Mouse (Mus musculus): ENCODE measurements at regions not wholly inside any gene's neighbourhood (a gene's known extent, or its start where the extent isn't known, plus 50 kb on each side); places are given as distances from the start of the nearest gene placed in this dataset.

DNA sequence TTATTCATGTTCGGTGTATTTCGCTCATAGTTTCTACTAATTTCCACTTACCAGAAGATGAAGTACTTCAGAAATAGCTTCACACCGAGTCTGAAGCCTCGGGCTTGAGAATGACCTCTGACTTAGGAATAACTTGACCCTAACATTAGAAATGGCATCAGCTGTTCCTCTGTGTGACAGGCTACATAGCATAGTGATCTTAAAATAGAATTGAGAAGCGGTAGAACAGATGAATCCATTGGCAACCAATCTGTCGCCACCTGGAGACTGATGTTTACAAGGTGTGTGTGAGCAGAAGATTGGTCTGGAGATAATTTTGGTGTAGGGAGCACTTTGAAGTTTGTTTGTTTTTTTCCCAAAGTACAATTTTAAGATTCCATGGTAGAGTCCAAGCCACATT is 60.9 kb upstream of the Ahi1 start:
- H3K4me1 ChIP-seq (replicated peaks): no peaks in the 10 kb centered on the region
- H3K9me3 ChIP-seq: no peaks in the 10 kb centered on the region
- no peak overlapping the region for H3K4me3 ChIP-seq
- H3K4me2 ChIP-seq: no peak overlapping the region
- H3K9ac ChIP-seq: no peak overlapping the region
- no peaks in the 10 kb centered on the region for H3K36me3 ChIP-seq
- no peak for ATAC-seq (ENCODE audit: low FRiP score)
- H3K27me3 ChIP-seq: no peaks in the 10 kb centered on the region
- WGBS: 85% methylated on average over 6 of the region's 6 CpGs
- H3K27ac ChIP-seq: no peak overlapping the region

DNA sequence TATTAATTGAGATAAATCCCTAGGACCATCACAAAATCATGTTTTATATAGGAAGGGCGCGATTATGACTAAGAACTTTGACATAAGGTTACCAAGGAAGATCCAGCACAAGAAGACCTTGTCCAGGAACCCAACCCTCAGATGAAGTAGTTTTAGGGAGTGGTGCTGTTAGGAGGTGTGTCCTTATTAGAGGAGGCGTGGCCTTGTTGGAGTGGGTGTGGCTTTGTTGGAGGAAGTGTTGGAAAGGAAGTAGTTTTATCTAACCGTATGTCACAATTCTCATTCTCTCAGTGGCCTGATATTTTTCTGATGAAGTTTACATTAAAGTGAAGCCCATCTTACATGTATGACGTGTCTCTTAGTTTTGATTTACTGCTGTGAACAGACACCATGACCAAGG is 68.7 kb upstream of the Ahi1 start:
- no peak overlapping the region for H3K4me3 ChIP-seq
- no peaks in the 10 kb centered on the region for H3K9me3 ChIP-seq
- no peaks in the 10 kb centered on the region for H3K36me3 ChIP-seq
- no peak overlapping the region for H3K9ac ChIP-seq
- 92% methylated on average over 5 of the region's 5 CpGs for WGBS
- H3K27me3 ChIP-seq: no peaks in the 10 kb centered on the region
- no peak for ATAC-seq (ENCODE audit: low FRiP score)
- no peaks in the 10 kb centered on the region for H3K4me1 ChIP-seq (replicated peaks)
- H3K4me2 ChIP-seq: no peak overlapping the region
- no peak overlapping the region for H3K27ac ChIP-seq

DNA sequence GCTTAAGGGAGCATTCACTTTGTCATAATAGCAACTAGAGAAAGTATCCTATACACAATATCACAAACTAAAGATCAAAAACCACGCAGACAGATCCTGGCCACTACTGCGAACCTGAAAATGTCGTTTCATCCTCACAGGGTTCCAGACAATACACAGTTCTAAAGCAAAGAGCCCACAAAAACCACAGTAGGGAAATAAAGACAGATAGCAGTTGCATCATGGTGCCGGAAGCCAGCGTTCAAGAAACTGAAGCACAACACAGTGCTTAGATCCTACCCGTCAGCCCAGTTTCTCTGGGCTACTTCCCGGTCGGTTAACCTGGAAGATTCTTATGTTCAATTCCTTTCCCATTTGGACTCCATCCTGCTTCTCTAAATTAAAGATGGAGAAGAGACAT is 69.7 kb upstream of the Ahi1 start:
- Histone ChIP-seq H3K9me3 (no peaks in the 10 kb centered on the region), H3K4me1 (replicated peaks) (no peaks in the 10 kb centered on the region), H3K27ac (no peak overlapping the region), H3K4me2 (no peak overlapping the region), H3K36me3 (no peaks in the 10 kb centered on the region), H3K9ac (no peak overlapping the region), H3K27me3 (no peaks in the 10 kb centered on the region), H3K4me3 (no peak overlapping the region)
- ATAC-seq (ENCODE audit: low FRiP score): no peak
- WGBS: 89% methylated on average over 8 of the region's 8 CpGs

DNA sequence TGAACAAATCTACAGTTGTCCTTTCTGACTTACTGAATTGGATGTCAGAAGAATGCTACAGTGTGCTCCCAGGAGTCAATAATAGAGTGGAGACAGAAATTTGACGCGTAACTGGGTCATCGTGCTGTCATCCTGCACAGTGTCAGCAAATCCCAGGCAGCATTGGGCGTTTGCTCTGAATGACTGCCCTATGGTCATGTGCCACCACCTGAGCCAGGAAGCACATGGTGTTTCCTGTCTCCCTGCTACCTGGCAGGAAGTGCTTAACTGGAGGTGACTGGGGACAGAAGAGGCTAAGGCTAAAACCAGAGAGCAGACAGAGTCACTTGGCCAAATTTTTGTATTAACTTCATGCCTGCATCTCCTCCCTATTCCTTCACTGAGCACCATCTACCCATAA is 72.1 kb upstream of the Ahi1 start:
- H3K4me2 ChIP-seq: no peak overlapping the region
- H3K4me1 ChIP-seq (replicated peaks): no peaks in the 10 kb centered on the region
- WGBS: 91% methylated on average over 4 of the region's 4 CpGs
- no peaks in the 10 kb centered on the region for H3K36me3 ChIP-seq
- no peak overlapping the region for H3K9ac ChIP-seq
- H3K4me3 ChIP-seq: no peak overlapping the region
- H3K27ac ChIP-seq: no peak overlapping the region
- H3K27me3 ChIP-seq: no peaks in the 10 kb centered on the region
- H3K9me3 ChIP-seq: no peaks in the 10 kb centered on the region
- no peak for ATAC-seq (ENCODE audit: low FRiP score)

DNA sequence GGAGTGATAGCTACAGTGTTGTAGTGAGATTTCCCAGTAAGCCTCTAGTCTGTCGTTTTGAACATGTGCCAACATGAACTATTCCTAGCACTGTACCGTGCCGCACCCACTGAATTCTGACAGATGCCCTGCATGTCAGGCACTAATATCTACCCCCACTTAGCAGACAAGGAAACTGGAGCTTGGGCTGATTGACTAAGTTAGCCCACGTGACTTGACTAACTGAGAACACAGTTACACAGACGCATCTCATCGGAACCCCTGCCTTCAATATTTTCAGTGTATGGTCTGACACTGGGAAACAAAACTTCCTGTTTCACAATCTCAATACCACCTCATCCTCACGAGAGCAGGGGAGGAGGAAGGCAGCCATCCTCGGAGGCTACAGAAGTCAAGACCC is 72.9 kb upstream of the Ahi1 start:
- Histone ChIP-seq H3K4me2 (no peak overlapping the region), H3K4me3 (no peak overlapping the region), H3K9me3 (no peaks in the 10 kb centered on the region), H3K4me1 (replicated peaks) (no peaks in the 10 kb centered on the region), H3K9ac (no peak overlapping the region), H3K36me3 (no peaks in the 10 kb centered on the region), H3K27ac (no peak overlapping the region), H3K27me3 (no peaks in the 10 kb centered on the region)
- ATAC-seq (ENCODE audit: low FRiP score): no peak
- WGBS: 88% methylated on average over 8 of the region's 8 CpGs

DNA sequence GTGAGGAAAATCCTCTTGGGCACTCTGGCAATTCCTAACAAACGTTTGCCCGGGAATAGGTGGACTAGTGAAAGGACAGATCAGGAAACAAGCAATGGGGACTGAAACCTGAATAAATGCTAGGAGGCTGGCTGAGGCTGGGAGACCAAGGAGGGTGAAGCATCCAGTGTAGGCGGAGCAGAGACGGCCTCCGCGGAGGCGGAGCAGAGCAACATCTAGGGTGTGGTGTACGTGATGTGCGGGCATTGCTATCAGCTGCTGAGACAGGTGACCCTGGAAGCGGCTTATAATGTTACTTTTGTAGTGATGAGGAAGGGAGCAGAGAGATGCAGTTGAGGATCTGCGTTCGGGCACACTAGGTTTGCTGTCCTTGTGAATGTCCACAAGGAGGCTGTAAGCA is 85.3 kb upstream of the Ahi1 start:
- H3K9ac ChIP-seq: no peak overlapping the region
- no peak for ATAC-seq (ENCODE audit: low FRiP score)
- WGBS: 89% methylated on average over 12 of the region's 12 CpGs
- no peaks in the 10 kb centered on the region for H3K9me3 ChIP-seq
- no peak overlapping the region for H3K4me2 ChIP-seq
- no peak overlapping the region for H3K4me3 ChIP-seq
- H3K27ac ChIP-seq: no peak overlapping the region
- H3K4me1 ChIP-seq (replicated peaks): no peaks in the 10 kb centered on the region
- no peaks in the 10 kb centered on the region for H3K27me3 ChIP-seq
- no peaks in the 10 kb centered on the region for H3K36me3 ChIP-seq

DNA sequence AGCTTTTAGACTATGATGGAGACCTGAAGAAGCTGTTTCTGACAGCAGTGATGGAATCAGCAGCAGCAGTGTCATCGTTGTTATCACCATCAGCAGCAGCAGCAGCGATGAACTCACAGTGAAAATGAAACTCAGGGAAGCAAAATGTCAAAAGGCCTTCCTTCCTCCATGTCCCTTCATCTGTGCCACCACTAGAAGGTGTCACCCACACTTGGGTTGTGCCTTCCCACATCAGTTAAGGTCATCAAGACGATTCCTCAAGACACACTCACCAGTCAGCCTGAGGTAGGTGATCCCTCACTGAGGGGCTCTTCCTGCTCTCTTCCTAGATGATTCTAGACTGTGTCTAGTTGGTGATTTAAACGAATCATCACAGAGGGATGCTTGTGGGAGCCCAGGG is 87.3 kb upstream of the Ahi1 start:
- no peak overlapping the region for H3K4me2 ChIP-seq
- H3K4me3 ChIP-seq: no peak overlapping the region
- H3K4me1 ChIP-seq (replicated peaks): no peaks in the 10 kb centered on the region
- whole genome bisulfite sequencing: 88% methylated on average over 4 of the region's 4 CpGs
- ATAC-seq (ENCODE audit: low FRiP score): no peak
- peaks cover 5% of the 10 kb centered on the region; the same call in 1 of the 2 replicates for H3K9me3 ChIP-seq
- no peak overlapping the region for H3K27ac ChIP-seq
- no peaks in the 10 kb centered on the region for H3K36me3 ChIP-seq
- H3K27me3 ChIP-seq: no peaks in the 10 kb centered on the region
- no peak overlapping the region for H3K9ac ChIP-seq

DNA sequence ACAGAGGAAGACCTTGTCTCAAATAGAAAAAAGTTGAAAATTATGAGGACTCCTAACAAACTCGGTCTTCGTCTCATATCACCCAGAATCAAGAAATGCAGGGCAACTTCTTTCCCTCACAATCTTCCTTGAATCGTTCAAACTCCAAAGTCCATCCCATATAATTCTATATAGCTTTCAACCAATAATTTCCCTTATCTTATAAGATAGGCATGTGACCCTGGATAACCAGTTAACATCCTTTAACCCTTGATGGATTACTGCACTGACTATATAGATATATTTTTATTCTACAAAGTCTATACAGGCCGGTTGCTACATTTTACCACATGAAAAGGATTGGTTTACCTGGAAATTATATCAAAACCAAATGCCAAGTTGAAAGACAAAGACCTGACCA is 94.9 kb upstream of the Ahi1 start:
- no peak overlapping the region for H3K27ac ChIP-seq
- ATAC-seq (ENCODE audit: low FRiP score): no peak
- 95% methylated on average over 4 of the region's 4 CpGs for WGBS
- H3K36me3 ChIP-seq: no peaks in the 10 kb centered on the region
- no peak overlapping the region for H3K9ac ChIP-seq
- H3K4me1 ChIP-seq (replicated peaks): peaks cover 11% of the 10 kb centered on the region
- H3K27me3 ChIP-seq: no peaks in the 10 kb centered on the region
- no peak overlapping the region for H3K4me2 ChIP-seq
- peaks cover 5% of the 10 kb centered on the region; the same call in 1 of the 2 replicates for H3K9me3 ChIP-seq
- no peak overlapping the region for H3K4me3 ChIP-seq

DNA sequence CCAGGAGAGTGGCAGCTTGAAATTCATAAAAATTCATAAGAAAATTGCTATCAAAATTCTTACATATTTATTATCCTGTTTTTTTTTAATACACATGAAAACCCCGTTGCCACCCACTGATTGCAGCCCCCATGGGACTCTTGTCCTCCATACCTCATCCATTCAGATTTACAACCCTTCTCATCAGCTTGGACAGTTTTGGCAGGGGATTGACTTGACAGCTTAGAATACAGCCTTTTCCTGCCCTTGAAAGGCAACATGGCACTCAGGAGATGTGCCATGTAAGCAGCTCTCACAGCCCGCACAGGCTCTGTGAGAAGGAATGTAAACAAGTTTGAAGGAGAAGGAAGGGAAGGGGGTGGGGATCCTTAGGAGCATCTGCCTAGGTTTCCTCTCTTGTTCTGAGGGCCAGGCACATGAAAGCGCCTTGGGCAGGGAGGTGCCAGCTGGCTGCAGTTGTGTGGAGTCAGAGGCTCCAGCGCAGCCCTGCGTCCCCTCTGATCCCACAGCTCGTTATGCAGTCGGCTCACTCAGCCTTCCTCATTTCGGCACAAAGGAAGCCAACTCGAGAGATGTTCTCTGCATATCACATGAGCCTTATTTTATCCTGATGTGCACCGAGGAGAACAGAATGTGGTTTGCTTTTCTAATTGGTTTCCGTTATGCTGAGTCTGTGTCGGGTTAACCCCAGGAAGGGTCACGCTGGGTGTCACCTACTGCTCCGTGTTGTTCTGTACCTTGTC is 97.6 kb upstream of the Ahi1 start:
- Histone ChIP-seq H3K27me3 (no peaks in the 10 kb centered on the region), H3K4me1 (replicated peaks) (peaks cover 11% of the 10 kb centered on the region), H3K36me3 (no peaks in the 10 kb centered on the region), H3K9me3 (no peaks in the 10 kb centered on the region), H3K4me2 (peak overlapping the region; percentile 41), H3K9ac (peak overlapping the region; percentile 53; the same call in 1 of the 2 replicates), H3K4me3 (peak overlapping the region; percentile 12), H3K27ac (peak overlapping the region; percentile 73)
- WGBS: 25% methylated on average over 14 of the region's 14 CpGs
- peak; percentile 92 for ATAC-seq (ENCODE audit: low FRiP score)

DNA sequence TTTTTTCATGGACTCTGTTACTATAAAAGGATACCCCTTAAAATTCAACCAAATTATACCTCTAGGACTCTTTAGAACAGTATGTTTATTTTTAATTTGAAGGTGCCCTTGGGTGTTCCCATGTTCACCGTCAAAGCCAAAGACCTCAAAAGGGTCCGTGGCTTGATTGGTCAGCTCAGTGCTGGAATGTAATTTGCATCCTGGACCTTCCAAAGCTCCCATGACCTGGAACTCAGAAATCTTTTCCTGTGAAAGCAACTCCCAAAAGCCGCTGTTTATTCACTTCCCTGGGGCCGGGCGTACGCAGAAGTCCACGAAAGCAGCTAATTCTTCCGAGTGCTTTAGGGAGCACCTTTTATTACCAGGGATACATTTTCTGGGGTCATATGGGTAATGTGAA is 105.1 kb upstream of the Ahi1 start:
- H3K4me1 ChIP-seq (replicated peaks): peaks cover 10% of the 10 kb centered on the region; the same call in 1 of the 2 replicates
- no peaks in the 10 kb centered on the region for H3K27me3 ChIP-seq
- no peak overlapping the region for H3K4me3 ChIP-seq
- no peak for ATAC-seq (ENCODE audit: low FRiP score)
- no peak overlapping the region for H3K27ac ChIP-seq
- H3K9ac ChIP-seq: no peak overlapping the region
- no peaks in the 10 kb centered on the region for H3K36me3 ChIP-seq
- WGBS: 81% methylated on average over 8 of the region's 8 CpGs
- H3K4me2 ChIP-seq: no peak overlapping the region
- no peaks in the 10 kb centered on the region for H3K9me3 ChIP-seq

DNA sequence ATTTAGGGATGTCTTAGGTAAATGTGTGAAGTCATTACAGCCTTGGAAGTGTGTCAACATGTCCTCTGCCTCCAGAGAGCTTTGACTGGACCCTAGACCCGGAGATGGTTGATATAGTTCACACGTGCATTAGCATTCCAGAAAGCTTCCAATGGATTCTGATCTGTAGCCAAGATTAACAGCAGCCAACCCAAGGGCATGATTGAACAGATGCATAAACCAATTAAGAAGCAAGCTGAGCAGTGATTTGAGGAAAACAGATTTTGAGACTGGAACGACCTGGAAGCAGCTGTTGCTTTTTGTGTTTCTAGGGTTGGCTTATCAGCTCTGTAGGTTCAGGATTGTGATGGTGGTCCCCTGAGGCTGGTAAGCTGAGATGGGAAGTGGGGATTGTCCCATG is 109.1 kb upstream of the Ahi1 start:
- 61% methylated on average over 3 of the region's 3 CpGs for WGBS
- Histone ChIP-seq H3K9me3 (no peaks in the 10 kb centered on the region), H3K27me3 (no peaks in the 10 kb centered on the region), H3K4me1 (replicated peaks) (peaks cover 10% of the 10 kb centered on the region; the same call in 1 of the 2 replicates), H3K4me3 (no peak overlapping the region), H3K9ac (no peak overlapping the region), H3K27ac (no peak overlapping the region), H3K36me3 (no peaks in the 10 kb centered on the region), H3K4me2 (no peak overlapping the region)
- ATAC-seq (ENCODE audit: low FRiP score): no peak

DNA sequence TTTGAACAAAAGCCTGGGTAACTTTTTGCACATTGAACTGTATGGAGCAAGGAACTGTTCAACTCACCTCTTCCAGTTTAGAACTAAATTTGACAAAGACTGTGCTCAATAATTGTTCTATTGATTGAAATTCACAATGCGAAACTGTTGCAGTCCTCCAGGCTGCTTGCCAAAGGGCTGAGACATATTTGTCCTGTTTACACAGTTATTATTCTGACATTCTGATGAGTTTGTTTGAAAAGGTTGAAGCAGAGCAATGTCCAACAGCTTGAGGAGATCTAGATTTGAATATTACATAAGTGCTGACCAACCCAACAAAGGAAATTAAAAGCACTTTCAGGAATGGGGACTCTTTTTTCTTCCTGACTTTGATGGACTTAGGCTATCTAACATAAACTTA is 110.2 kb upstream of the Ahi1 start:
- no peaks in the 10 kb centered on the region for H3K9me3 ChIP-seq
- H3K4me3 ChIP-seq: no peak overlapping the region
- ATAC-seq (ENCODE audit: low FRiP score): no peak
- peaks cover 10% of the 10 kb centered on the region; the same call in 1 of the 2 replicates for H3K4me1 ChIP-seq (replicated peaks)
- 86% methylated on average over 1 of the region's 1 CpGs for WGBS
- no peak overlapping the region for H3K9ac ChIP-seq
- H3K36me3 ChIP-seq: no peaks in the 10 kb centered on the region
- no peak overlapping the region for H3K27ac ChIP-seq
- H3K27me3 ChIP-seq: no peaks in the 10 kb centered on the region
- H3K4me2 ChIP-seq: no peak overlapping the region

DNA sequence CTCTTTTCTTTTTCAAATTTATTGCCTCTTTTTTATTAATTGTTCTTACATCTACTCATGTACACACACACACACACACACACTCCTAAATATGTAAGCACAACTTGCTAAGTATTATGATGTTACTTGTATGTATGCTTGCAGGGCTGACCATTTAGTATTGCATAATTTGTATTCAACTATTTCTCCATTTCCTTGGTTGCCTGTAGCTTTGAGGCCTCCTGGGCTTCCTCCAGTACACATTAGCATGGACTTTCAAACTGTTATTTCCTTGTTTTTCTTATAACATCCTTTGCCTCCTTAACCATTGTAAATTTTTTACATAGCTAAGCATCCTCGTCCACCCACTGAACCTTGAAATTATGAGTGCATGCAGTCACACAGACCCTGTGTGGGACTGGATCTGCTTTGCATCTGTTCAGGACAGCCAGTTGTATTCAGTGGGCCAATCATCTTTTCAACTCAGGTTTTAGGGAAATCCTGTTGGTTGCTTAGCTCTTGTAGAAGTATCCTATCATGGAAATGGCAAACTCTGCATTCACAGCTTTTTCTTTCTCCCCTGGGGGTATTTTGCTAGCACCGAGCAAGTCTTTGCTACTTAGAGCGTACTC is 110.8 kb upstream of the Ahi1 start:
- Histone ChIP-seq H3K9me3 (no peaks in the 10 kb centered on the region), H3K27me3 (no peaks in the 10 kb centered on the region), H3K4me1 (replicated peaks) (peaks cover 10% of the 10 kb centered on the region; the same call in 1 of the 2 replicates), H3K9ac (no peak overlapping the region), H3K4me3 (no peak overlapping the region), H3K4me2 (no peak overlapping the region), H3K36me3 (no peaks in the 10 kb centered on the region), H3K27ac (no peak overlapping the region)
- no peak for ATAC-seq (ENCODE audit: low FRiP score)
- WGBS: 52% methylated on average over 3 of the region's 3 CpGs

All from hindbrain, embryonic 13.5 days (tissue).